Mouse (Mus musculus) embryonic facial prominence, embryonic 10.5 days (tissue): Measurements from ENCODE around the gene R3hdm4. TPM values are rescaled to one million over a fixed set of nuclear protein-coding genes. Genes with fewer than 3 reads are reported as not detected.

Source experiments
- DNase-seq: peaks from one replicate; pipeline ENCODE4 v3.0.0-alpha.2; 2017; ENCODE audit warnings: low spot score
- H3K27ac ChIP-seq: fragments of 300-500 bp; sonication (generic); replicated peaks from 2 replicates; pipeline ENCODE4 v1.5.1; 2016; ENCODE audit warnings: mild to moderate bottlenecking
- H3K27me3 ChIP-seq: fragments of 300-500 bp; sonication (generic); replicated peaks from 2 replicates; pipeline ENCODE4 v1.6.1; 2016; ENCODE audit warnings: low read depth, mild to moderate bottlenecking; ENCODE audit not compliant: poor library complexity, severe bottlenecking
- H3K36me3 ChIP-seq: fragments of 300-500 bp; sonication (generic); replicated peaks from 2 replicates; pipeline ENCODE4 v1.6.1; 2016; ENCODE audit warnings: mild to moderate bottlenecking, moderate library complexity
- H3K4me1 ChIP-seq: fragments of 300-500 bp; sonication (generic); 2 replicates; pipeline ENCODE4 v1.6.1; 2016
- H3K4me3 ChIP-seq: fragments of 300-500 bp; sonication (generic); 2 replicates; pipeline ENCODE4 v1.5.1; 2016; ENCODE audit warnings: mild to moderate bottlenecking, moderate library complexity
- H3K9me3 ChIP-seq: fragments of 300-500 bp; sonication (generic); 2 replicates; pipeline ENCODE4 v1.6.1; 2016; ENCODE audit warnings: mild to moderate bottlenecking
- WGBS: fragments of 180-500 bp; shearing (Covaris S2); methylation state at CpG from one replicate; pipeline ENCODE4 v1.1.7; 2016; 5-methylcytosine and 5-hydroxymethylcytosine counted together
- microRNA-seq: library from miRNA; unstranded; fragments of <30 nt; microRNA quantifications from one replicate; pipeline ENCODE4, GENCODE M21; 2017
- polyA plus RNA-seq: library from polyadenylated mRNA; unstranded; fragments of >200 nt; fragmentation: Nextera tagmentation; extraction: Ambion mirVana; gene quantifications from 2 replicates; pipeline ENCODE4 v1.2.1, GENCODE M21; 2016

Gene R3hdm4
- polyA plus RNA-seq, 1 experiment from 2014 or later, result 136 TPM

DNA sequence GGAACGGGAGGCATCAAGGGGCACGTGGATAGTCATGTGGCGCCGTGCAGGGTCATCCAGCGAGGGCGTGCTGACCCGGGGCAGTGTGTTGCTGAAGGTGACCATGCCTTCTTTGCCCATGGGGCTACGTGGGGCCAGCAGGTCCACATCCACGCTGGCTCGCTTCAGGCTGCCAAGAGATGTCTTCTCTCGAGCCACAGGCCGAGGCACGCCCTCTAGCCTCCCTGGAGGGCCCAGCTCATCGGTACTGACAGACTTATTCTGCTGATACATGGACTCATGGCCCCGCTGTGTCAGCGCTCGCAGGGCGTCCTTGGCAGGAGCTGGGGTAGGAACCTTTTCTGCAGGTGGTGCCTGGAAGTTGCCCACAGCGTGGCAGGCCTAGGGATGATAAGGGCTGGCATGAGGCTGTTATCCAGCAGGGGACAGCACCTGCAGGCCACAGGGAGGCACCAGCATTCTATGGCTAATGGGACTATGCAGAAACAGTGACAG lies 55.2 kb downstream of the R3hdm4 start:
- H3K36me3 ChIP-seq, result peaks cover 94% of the 10 kb centered on the region
- no peak overlapping the region for H3K27ac ChIP-seq
- H3K4me3 ChIP-seq, result peak overlapping the region; percentile 25
- no peak for DNase-seq
- no peaks in the 10 kb centered on the region for H3K9me3 ChIP-seq
- WGBS, result 78% methylated on average over 19 of the region's 19 CpGs
- no peaks in the 10 kb centered on the region for H3K27me3 ChIP-seq
- 0 out of 2 replicates have a peak, but pooled peaks cover 20% of the 10 kb centered on the region for H3K4me1 ChIP-seq

DNA sequence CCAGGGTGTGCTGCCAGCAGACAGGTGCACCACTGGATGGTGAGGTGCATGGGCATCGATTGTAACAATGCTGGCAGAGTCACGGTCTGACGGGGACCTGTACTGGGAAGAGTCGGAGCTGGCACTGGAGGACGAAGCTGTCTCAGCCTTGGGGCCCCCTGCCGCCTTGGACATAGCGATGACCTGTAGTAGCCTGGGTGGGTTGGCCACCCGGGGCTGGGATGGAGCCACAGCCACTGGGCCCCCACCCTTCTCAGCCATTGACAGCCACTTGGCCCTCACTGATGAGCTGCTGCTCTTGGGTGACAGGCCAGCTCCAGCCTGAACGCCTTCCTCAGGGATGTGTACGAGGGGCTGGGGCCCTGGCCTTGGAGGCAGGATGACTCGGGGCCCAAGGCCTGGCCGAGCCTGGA lies 55.8 kb downstream of the R3hdm4 start:
- Histone ChIP-seq H3K27ac (no peak overlapping the region), H3K9me3 (no peaks in the 10 kb centered on the region), H3K36me3 (peaks cover 95% of the 10 kb centered on the region), H3K4me1 (peaks cover 25% of the 10 kb centered on the region; the same call in 1 of the 2 replicates), H3K4me3 (peak overlapping the region; percentile 25; the same call in 1 of the 2 replicates), H3K27me3 (no peaks in the 10 kb centered on the region)
- 71% methylated on average over 12 of the region's 12 CpGs for WGBS
- no peak for DNase-seq

DNA sequence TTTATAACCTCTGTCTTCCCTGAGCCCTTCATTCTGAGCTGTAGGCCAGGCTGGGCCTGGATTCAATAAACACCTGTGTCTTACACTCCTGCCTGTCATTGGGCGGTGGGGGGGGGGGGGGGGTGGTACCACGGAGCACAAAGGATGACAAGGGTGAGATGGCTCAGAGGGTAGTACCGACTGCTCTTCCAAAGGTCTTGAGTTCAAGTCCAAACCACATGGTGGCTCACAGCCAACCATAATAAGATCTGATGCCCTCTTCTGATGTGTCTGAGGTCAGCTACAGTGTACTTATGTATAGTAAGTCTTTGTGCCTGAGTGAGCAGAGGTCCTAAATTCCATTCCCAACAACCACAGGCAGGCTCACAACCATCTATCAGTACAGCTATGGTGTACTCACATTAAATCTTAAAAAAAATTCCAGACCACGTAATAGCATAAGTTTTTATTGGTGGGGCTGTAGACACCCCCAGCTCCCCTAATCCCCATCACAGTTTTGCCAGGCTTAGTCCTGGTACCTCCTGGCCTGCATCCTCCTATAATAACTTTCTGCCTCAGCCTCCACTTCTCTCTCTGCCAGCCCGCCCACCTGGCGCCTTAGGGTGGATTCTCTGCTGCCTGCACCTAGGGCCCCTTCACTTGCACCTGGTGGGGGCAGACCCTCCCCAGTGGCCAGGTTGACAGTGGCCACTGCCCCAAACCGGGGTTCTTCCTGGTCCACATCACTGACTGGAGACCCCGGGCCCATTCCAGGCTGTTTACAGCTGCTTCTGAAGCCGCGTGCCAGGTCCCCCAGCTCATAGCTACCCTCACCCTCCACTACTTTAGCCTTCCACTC lies 56.4 kb downstream of the R3hdm4 start:
- Histone ChIP-seq H3K4me3 (peak overlapping the region; percentile 21; the same call in 1 of the 2 replicates), H3K9me3 (no peaks in the 10 kb centered on the region), H3K27ac (no peak overlapping the region), H3K4me1 (peaks cover 25% of the 10 kb centered on the region; the same call in 1 of the 2 replicates), H3K27me3 (no peaks in the 10 kb centered on the region), H3K36me3 (peaks cover 95% of the 10 kb centered on the region)
- DNase-seq, result peak; percentile 53
- WGBS, result 59% methylated on average over 10 of the region's 10 CpGs

DNA sequence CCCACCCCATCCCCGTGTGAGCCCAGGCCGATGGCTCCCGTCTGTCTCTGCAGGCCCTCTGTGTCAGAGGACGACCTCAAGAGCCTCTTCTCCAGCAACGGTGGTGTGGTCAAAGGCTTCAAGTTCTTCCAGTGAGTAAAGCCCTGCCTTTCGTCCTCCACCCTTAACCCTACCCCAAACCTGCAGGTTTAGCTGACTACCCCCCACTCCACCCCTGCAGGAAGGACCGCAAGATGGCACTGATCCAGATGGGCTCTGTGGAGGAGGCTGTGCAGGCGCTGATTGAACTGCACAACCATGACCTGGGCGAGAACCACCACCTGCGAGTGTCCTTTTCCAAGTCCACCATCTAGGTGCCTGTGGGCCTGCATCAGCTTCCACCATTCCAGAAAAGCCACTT lies 58.1 kb downstream of the R3hdm4 start:
- Histone ChIP-seq H3K9me3 (no peaks in the 10 kb centered on the region), H3K27ac (no peak overlapping the region), H3K36me3 (peaks cover 98% of the 10 kb centered on the region), H3K4me1 (peaks cover 36% of the 10 kb centered on the region), H3K4me3 (no peak overlapping the region), H3K27me3 (no peaks in the 10 kb centered on the region)
- WGBS, result 83% methylated on average over 10 of the region's 10 CpGs
- no peak for DNase-seq

DNA sequence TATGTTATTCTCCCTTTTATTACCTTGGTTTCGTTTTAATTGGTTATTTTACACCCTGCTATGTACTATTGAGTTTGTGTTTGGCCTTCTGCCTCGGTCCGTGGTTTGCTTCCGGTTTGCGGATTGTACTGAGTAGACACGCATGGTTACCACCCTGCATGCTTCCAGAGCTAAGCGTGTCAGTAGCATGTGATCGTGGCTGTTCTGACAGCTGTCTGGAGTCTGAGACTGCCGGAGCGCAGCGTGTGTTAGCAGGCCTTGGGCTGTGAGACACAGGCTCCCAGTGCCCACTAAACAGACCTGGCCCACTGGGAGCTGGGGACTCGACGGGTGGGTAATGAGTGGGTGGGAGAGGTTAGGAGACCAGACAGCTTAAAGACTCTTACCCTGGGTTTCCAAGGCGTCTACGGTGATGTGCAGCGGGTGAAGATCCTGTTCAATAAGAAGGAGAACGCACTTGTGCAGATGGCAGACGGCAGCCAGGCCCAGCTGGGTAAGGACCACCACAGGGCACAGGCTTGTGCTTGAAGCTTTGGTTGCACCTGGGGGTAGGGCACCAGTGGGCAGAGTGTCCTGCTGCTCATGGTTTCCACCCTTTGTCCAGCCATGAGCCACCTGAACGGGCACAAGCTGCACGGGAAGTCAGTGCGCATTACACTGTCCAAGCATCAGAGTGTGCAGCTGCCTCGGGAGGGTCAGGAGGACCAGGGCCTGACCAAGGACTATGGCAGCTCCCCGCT lies 58.8 kb downstream of the R3hdm4 start:
- WGBS, result 94% methylated on average over 23 of the region's 23 CpGs
- no peak for DNase-seq
- Histone ChIP-seq H3K4me1 (peaks cover 41% of the 10 kb centered on the region), H3K36me3 (peaks cover 100% of the 10 kb centered on the region), H3K27me3 (no peaks in the 10 kb centered on the region), H3K9me3 (no peaks in the 10 kb centered on the region), H3K27ac (no peak overlapping the region), H3K4me3 (peak overlapping the region; percentile 19)

DNA sequence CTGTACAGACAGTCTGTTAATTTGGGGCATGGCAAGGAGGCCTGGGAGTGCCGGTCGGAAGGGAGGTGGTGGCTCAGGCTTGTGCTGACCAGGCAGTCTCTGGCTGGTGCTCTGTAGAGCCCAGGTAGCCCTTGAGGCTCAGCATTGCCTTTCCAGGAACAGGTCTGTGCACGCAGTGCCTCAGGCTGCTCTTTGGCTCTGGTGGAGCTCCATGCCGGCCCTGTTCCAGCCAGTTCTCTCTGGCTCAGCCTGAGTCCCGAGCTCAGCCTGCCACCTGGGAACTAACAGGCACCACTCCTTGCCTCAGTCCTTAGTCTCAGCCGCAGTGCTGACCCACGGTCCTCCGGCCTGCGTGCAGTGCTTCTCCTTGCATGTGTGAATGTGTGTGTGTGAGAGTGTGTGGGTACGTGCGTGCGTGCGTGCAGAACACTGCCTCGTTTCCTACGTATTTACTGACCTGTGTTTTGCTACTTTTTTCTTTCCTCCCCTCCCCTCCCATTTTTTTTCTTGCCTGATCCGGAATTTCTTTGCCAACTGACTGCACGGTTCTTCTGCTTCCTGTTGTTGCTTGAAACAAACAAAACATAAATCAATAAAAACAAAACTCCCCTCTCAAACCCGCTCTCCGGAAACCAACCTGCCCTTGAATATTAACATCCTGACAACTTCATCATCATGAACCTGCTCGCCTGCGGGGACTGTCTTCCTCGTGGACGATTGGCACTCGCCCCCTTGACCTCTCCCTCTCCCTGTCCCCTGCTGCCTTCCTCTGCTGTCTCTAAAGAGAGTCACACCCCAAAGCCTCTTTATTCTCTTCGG lies 59.6 kb downstream of the R3hdm4 start:
- H3K27ac ChIP-seq, result no peak overlapping the region
- H3K4me3 ChIP-seq, result no peak overlapping the region
- peak; percentile 45 for DNase-seq
- no peaks in the 10 kb centered on the region for H3K27me3 ChIP-seq
- H3K9me3 ChIP-seq, result no peaks in the 10 kb centered on the region
- peaks cover 100% of the 10 kb centered on the region for H3K36me3 ChIP-seq
- peaks cover 45% of the 10 kb centered on the region for H3K4me1 ChIP-seq
- 85% methylated on average over 25 of the region's 25 CpGs for WGBS

DNA sequence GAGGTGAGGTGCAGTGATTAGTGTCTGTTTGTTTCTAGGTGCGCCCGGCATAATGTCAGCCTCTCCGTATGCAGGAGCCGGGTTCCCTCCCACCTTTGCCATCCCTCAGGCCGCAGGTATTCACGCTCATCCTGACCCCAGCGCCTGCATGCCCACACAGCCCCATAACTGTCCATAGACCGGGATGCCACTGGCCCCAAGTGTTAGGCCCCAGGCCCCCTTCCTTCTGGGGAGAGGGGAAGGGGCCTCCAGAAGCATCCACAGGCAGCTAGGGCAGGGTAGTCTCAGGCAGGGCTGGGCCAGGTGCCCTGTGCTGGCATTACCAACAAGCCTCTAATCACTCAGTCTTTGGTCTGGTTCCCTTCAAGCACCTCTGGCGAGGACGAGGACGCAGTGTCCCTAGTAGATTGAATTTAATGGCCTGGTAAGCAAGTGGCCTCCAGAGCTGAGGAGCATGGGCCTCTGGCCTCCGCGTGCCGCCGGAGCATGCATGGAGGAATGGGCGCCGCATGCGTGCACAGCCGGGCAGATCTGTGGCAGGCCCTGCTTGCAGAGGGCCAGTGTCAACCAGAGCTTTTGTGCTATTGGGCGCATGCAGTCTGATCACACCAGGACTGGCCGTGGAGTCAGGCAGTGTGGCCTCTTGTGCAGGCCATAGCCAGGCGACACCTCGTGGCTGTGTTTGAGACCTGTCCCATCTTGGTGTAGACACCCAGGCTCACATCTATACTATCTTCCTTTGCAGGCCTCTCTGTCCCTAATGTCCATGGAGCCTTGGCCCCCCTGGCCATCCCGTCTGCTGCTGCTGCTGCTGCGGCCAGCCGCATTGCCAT lies 60.7 kb downstream of the R3hdm4 start:
- WGBS, result 93% methylated on average over 26 of the region's 26 CpGs

More for the DNA sequence above, 60.7 kb downstream of the R3hdm4 start:
- peaks cover 47% of the 10 kb centered on the region for H3K4me1 ChIP-seq
- DNase-seq, result no peak
- no peaks in the 10 kb centered on the region for H3K27me3 ChIP-seq
- no peak overlapping the region for H3K27ac ChIP-seq
- peaks cover 98% of the 10 kb centered on the region for H3K36me3 ChIP-seq
- no peaks in the 10 kb centered on the region for H3K9me3 ChIP-seq
- H3K4me3 ChIP-seq, result 0 out of 2 replicates have a peak overlapping the region, but pooled peaks have one; percentile 29

Small RNA genes lying within 50 kb of the gene (microRNA-seq; reads per million reads assigned to microRNA genes)
- 0.91 reads per million for gene Mir6910

Other genes with a start within 250 kb of the R3hdm4 start
- gene Cdc34, start 239.0 kb downstream of the R3hdm4 start, polyA plus RNA-seq, result 240 and 250 TPM in 2 replicates
- 0.88 and 1.5 TPM in 2 replicates for gene Gzmm, start 232.2 kb downstream of the R3hdm4 start, polyA plus RNA-seq
- 591 and 608 TPM in 2 replicates for gene Bsg, start 216.7 kb downstream of the R3hdm4 start, polyA plus RNA-seq
- 0.04 TPM in 1 of 2 replicates, not detected in the other for gene Hcn2, start 204.6 kb downstream of the R3hdm4 start, polyA plus RNA-seq
- gene Polrmt, start 174.6 kb downstream of the R3hdm4 start, polyA plus RNA-seq, result 52.8 and 54.3 TPM in 2 replicates
- gene Fgf22, start 166.1 kb downstream of the R3hdm4 start, polyA plus RNA-seq, result 0.46 TPM in 1 of 2 replicates, not detected in the other
- 125 and 126 TPM in 2 replicates for gene Rnf126, start 154.3 kb downstream of the R3hdm4 start, polyA plus RNA-seq
- 1.9 and 2.2 TPM in 2 replicates for gene Fstl3, start 143.9 kb downstream of the R3hdm4 start, polyA plus RNA-seq
- 0.05 TPM in 1 of 2 replicates, not detected in the other for gene Prss57, start 130.2 kb downstream of the R3hdm4 start, polyA plus RNA-seq
- 127 and 129 TPM in 2 replicates for gene Palm, start 127.6 kb downstream of the R3hdm4 start, polyA plus RNA-seq
- gene Misp, start 100.2 kb downstream of the R3hdm4 start, polyA plus RNA-seq, result 1.7 and 2.2 TPM in 2 replicates
- gene Ptbp1, start 66.8 kb downstream of the R3hdm4 start, polyA plus RNA-seq, result 406 and 416 TPM in 2 replicates
- 9.3 and 12.3 TPM in 2 replicates for gene Prtn3, start 46.7 kb downstream of the R3hdm4 start, polyA plus RNA-seq
- gene Plppr3, start 46.6 kb downstream of the R3hdm4 start, polyA plus RNA-seq, result 123 and 139 TPM in 2 replicates
- 0.20 TPM in 1 of 2 replicates, not detected in the other for gene Elane, start 35.0 kb downstream of the R3hdm4 start, polyA plus RNA-seq
- not detected in 2 replicates for gene Cfd, start 30.4 kb downstream of the R3hdm4 start, polyA plus RNA-seq
- 63.6 and 68.1 TPM in 2 replicates for gene Med16, start 12.3 kb downstream of the R3hdm4 start, polyA plus RNA-seq
- gene Gm26602, start 10.4 kb downstream of the R3hdm4 start, polyA plus RNA-seq, result 3.4 TPM in 1 of 2 replicates, not detected in the other
- 0.33 and 0.37 TPM in 2 replicates for gene Kiss1r, start 4.2 kb downstream of the R3hdm4 start, polyA plus RNA-seq
- 15.7 and 18.0 TPM in 2 replicates for gene Arid3a, start 5.8 kb upstream of the R3hdm4 start, polyA plus RNA-seq
- 166 TPM in 2 replicates for gene Wdr18, start 38.9 kb upstream of the R3hdm4 start, polyA plus RNA-seq
- 0.13 and 0.44 TPM in 2 replicates for gene Grin3b, start 49.5 kb upstream of the R3hdm4 start, polyA plus RNA-seq
- gene Tmem259, start 63.1 kb upstream of the R3hdm4 start, polyA plus RNA-seq, result 12.3 and 12.4 TPM in 2 replicates
- 234 and 253 TPM in 2 replicates for gene Cnn2, start 67.4 kb upstream of the R3hdm4 start, polyA plus RNA-seq
- 2.9 and 3.2 TPM in 2 replicates for gene Abca7, start 75.3 kb upstream of the R3hdm4 start, polyA plus RNA-seq
- 11.2 and 11.3 TPM in 2 replicates for gene Arhgap45, start 95.4 kb upstream of the R3hdm4 start, polyA plus RNA-seq
- gene Polr2e, start 118.6 kb upstream of the R3hdm4 start, polyA plus RNA-seq, result 312 and 316 TPM in 2 replicates
- 618 and 672 TPM in 2 replicates for gene Gpx4, start 126.0 kb upstream of the R3hdm4 start, polyA plus RNA-seq
- 16.2 and 18.2 TPM in 2 replicates for gene Sbno2, start 184.4 kb upstream of the R3hdm4 start, polyA plus RNA-seq
- gene Stk11, start 194.6 kb upstream of the R3hdm4 start, polyA plus RNA-seq, result 16.1 and 17.5 TPM in 2 replicates
- gene Atp5d, start 217.4 kb upstream of the R3hdm4 start, polyA plus RNA-seq, result 491 and 493 TPM in 2 replicates
- 4.9 and 8.5 TPM in 2 replicates for gene Cbarp, start 219.6 kb upstream of the R3hdm4 start, polyA plus RNA-seq
- 22.2 TPM in 2 replicates for gene Midn, start 227.1 kb upstream of the R3hdm4 start, polyA plus RNA-seq
- gene Cirbp, start 244.8 kb upstream of the R3hdm4 start, polyA plus RNA-seq, result 93.2 and 110 TPM in 2 replicates